Mouse (Mus musculus) bone marrow, adult 2 months (tissue): ENCODE data around the gene Rasa4.

Experiments
- CTCF ChIP-seq: fragments of 200-500 bp; IDR thresholded peaks from 2 replicates; pipeline ENCODE4 v1.5.1; 2011; ENCODE audit warnings: low read length, control low read depth; ENCODE audit not compliant: control insufficient read depth, insufficient read depth
- POLR2A ChIP-seq: fragments of 200-500 bp; IDR thresholded peaks from 2 replicates; pipeline ENCODE4 v1.6.1; 2011; ENCODE audit warnings: low read depth, mild to moderate bottlenecking, control low read depth, low read length, borderline replicate concordance; ENCODE audit not compliant: control insufficient read depth

DNA sequence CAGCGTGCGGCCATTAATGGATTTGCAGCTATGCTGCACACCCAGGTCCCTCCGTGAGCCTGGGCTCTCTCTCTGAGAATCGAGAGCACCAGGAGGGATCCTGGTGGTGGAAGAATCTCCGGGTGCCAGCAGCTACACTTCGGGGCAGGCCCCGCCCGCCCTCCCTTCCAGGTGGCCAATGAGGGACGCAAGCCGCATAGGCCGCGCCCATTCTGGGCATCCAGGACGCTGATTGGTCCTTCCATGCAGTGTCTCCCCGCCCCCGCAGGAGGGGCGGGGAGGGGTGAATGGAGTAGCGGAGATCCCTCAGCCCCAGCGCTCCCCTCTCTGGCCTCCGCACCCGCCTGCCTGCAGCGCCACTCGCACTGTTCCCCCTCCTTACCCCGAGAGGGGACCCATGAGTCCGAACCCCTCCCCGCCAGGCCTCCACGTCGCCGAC is at the start of gene Rasa4:
- 0 out of 2 replicates have a peak, but pooled peaks have one; percentile 3 for TF ChIP-seq CTCF
- TF ChIP-seq POLR2A = peak; percentile 54; the same call in 1 of the 2 replicates
